Mouse (Mus musculus) liver, adult 2 months (tissue): Measurements from ENCODE around the gene Cd200.
"Not testable (repeated sequence)": the region's sequence is repeated elsewhere in the genome, so short reads cannot be mapped to it uniquely, and the experiment has no call there.

ENCODE experiments used
- CTCF ChIP-seq: fragments of 200-500 bp; IDR thresholded peaks from 2 replicates; pipeline ENCODE4 v1.5.1; 2011; ENCODE audit warnings: low read depth, low read length, control low read depth
- POLR2A ChIP-seq: fragments of 200-500 bp; IDR thresholded peaks from 2 replicates; pipeline ENCODE4 v1.6.1; 2011; ENCODE audit warnings: low read length, control low read depth; ENCODE audit not compliant: insufficient read depth; ENCODE audit errors: extremely low read depth

GRCm38 (mm10) chr16:45409064-45409446 lies 202 bp upstream of the Cd200 start:
- TF ChIP-seq POLR2A, CTCF: not testable (repeated sequence)
